Comparison of ENCODE assay signal across 11 mouse cellular contexts in genomic region chr12:86687971-86688573, GRCm38 (mm10). TPM values are rescaled to one million over a fixed set of nuclear protein-coding genes. Genes with fewer than 3 reads are reported as not detected.
DNase-seq lines count a peak whose midpoint lies in the region; ATAC-seq and TF ChIP-seq lines count a peak whose summit lies in the region.
"Had no signal": no experiment of that assay in that cellular context is flagged by ENCODE, and none has a peak within 500 bp of the region (broad histone marks: within the 10 kb centered on the region; RNA-seq: fewer than 3 reads in every experiment).

No protein-coding gene starts in this region.

- H3K4me2 ChIP-seq in hindbrain, embryonic 16.5 days (ENCODE audit: low read length): no peak overlapping the region
- H3K4me2 ChIP-seq: embryonic facial prominence, embryonic 13.5 days; midbrain, embryonic 11.5 days had no signal

- no peak overlapping the region for H3K9ac ChIP-seq in hindbrain, embryonic 16.5 days (ENCODE audit: low read depth, low read length)
- H3K9ac ChIP-seq: embryonic facial prominence, embryonic 13.5 days had no signal

- H3K27me3 ChIP-seq in hindbrain, embryonic 16.5 days (replicated peaks; ENCODE audit: control insufficient read depth, insufficient read depth, low read length): no peaks in the 10 kb centered on the region
- H3K27me3 ChIP-seq: embryonic facial prominence, embryonic 13.5 days had no signal

- TF ChIP-seq CTCF in left cerebral cortex, adult 2 months (IDR thresholded peaks at IDR 0.05): no peak

- peaks cover 25% of the 10 kb centered on the region for H3K36me3 ChIP-seq in hindbrain, embryonic 16.5 days (ENCODE audit: control insufficient read depth, insufficient read depth, low read length)

- no peak for DNase-seq in left cerebral cortex, adult 2 months (ENCODE audit: extremely low spot score in 1 of 2, low spot score in 2 of 2)
- DNase-seq in left cerebral cortex, postnatal 4 days: no peak
- DNase-seq in heart, adult 18-20 months: peak; percentile 35 to 55
- DNase-seq in lung, postnatal 36 days: peak; percentile 51
- DNase-seq in ovary, postnatal 14 days (ENCODE audit: low spot score): no peak
- DNase-seq in urinary bladder, adult 2 months (ENCODE audit: low spot score): no peak

- 78% methylated on average over 4 of the region's 4 CpGs for WGBS in hindbrain, embryonic 16.5 days

- intact Hi-C loops in left cerebral cortex, adult 2 months (cut with DNase I): no loop called here
- intact Hi-C loops in left cerebral cortex, postnatal 4 days (cut with DNase I): no loop called here

- H3K4me1 ChIP-seq in hindbrain, embryonic 16.5 days (ENCODE audit: control insufficient read depth, insufficient read depth, low read depth, low read length): peaks cover 19% of the 10 kb centered on the region

- H3K4me3 ChIP-seq in left cerebral cortex, adult 2 months: no peak overlapping the region
- H3K4me3 ChIP-seq in hindbrain, embryonic 16.5 days (ENCODE audit: low read length): no peak overlapping the region
- H3K4me3 ChIP-seq: embryonic facial prominence, embryonic 13.5 days had no signal

- H3K9me3 ChIP-seq in hindbrain, embryonic 16.5 days (ENCODE audit: control insufficient read depth, low read length): no peaks in the 10 kb centered on the region
- H3K9me3 ChIP-seq: embryonic facial prominence, embryonic 13.5 days had no signal

- ATAC-seq in hindbrain, embryonic 16.5 days: no peak
- no peak for ATAC-seq in inflammation-experienced regulatory T-cells, adult 6 months

- peak overlapping the region; percentile 50 for H3K27ac ChIP-seq in left cerebral cortex, adult 2 months
- peak overlapping the region; percentile 14; the same call in 1 of the 2 replicates for H3K27ac ChIP-seq in hindbrain, embryonic 16.5 days (ENCODE audit: low read depth, low read length)
- H3K27ac ChIP-seq: embryonic facial prominence, embryonic 13.5 days had no signal

RNA-seq across cellular contexts. Expression of gene Vash1, which starts 9.6 kb away (rescaled TPM):
- 10 to 100 TPM; 34.6 to 36.6 TPM for total RNA-seq in left cerebral cortex, adult 2 months (2021)
- 100 to 1,000 TPM; 148 to 152 TPM for total RNA-seq in left cerebral cortex, postnatal 4 days (2021)
- total RNA-seq in heart, adult 18-20 months (2021): 10 to 100 TPM in 1 of 2 experiments, 1 to 10 TPM in 1; 9.2 to 18.5 TPM
- polyA plus RNA-seq in hindbrain, embryonic 16.5 days (2015; fragmentation: Nextera tagmentation; extraction: Ambion mirVana): 28.3 and 31.5 TPM in 2 replicates
- polyA plus RNA-seq in urinary bladder, adult 2 months (2012; rRNA removed): 1.3 and 1.8 TPM in 2 replicates
- polyA plus RNA-seq in inflammation-experienced regulatory T-cells, adult 6 months (2017; shearing (Covaris generic)): under 1 TPM in 1 of 3 experiments, not detected in 2; 0.21 TPM

RNA-seq across cellular contexts. Expression of gene Angel1, which starts 38.2 kb away (rescaled TPM):
- total RNA-seq in left cerebral cortex, adult 2 months (2021): 1 to 10 TPM; 6.5 TPM
- total RNA-seq in left cerebral cortex, postnatal 4 days (2021): 1 to 10 TPM; 7.9 to 9.8 TPM
- total RNA-seq in heart, adult 18-20 months (2021): 1 to 10 TPM; 3.0 to 3.2 TPM
- polyA plus RNA-seq in hindbrain, embryonic 16.5 days (2015; fragmentation: Nextera tagmentation; extraction: Ambion mirVana): 10.0 and 13.0 TPM in 2 replicates
- polyA plus RNA-seq in urinary bladder, adult 2 months (2012; rRNA removed): 6.7 and 6.9 TPM in 2 replicates
- 1 to 10 TPM; 3.8 to 7.2 (median 7.1) TPM for polyA plus RNA-seq in inflammation-experienced regulatory T-cells, adult 6 months (2017; shearing (Covaris generic))

RNA-seq across cellular contexts. Expression of gene Lrrc74a, which starts 46.1 kb away (rescaled TPM):
- total RNA-seq in left cerebral cortex, adult 2 months (2021): not detected
- total RNA-seq in left cerebral cortex, postnatal 4 days (2021): not detected
- not detected for total RNA-seq in heart, adult 18-20 months (2021)
- polyA plus RNA-seq in hindbrain, embryonic 16.5 days (2015; fragmentation: Nextera tagmentation; extraction: Ambion mirVana): not detected in 2 replicates
- not detected in 2 replicates for polyA plus RNA-seq in urinary bladder, adult 2 months (2012; rRNA removed)
- polyA plus RNA-seq in inflammation-experienced regulatory T-cells, adult 6 months (2017; shearing (Covaris generic)): not detected
- polyA plus RNA-seq: embryonic facial prominence, embryonic 13.5 days; intestine, embryonic 14.5 days; midbrain, embryonic 11.5 days had no signal

Comparison
In these comparisons a context has a peak if more than half of its experiments do, and no peak if none do; other contexts are left out.
1. DNase-seq: peak in heart, adult 18-20 months (2 of 2) and lung, postnatal 36 days (single experiment); none in left cerebral cortex, adult 2 months (0 of 2), left cerebral cortex, postnatal 4 days (single experiment), ovary, postnatal 14 days (single experiment) and urinary bladder, adult 2 months (single experiment).